Mouse (Mus musculus) thymus, adult 2 months (tissue): ENCODE data around the gene Ube2m.

Experiments
- CTCF ChIP-seq: fragments of 200-500 bp; IDR thresholded peaks from 2 replicates; pipeline ENCODE4 v1.5.1; 2012; ENCODE audit warnings: mild to moderate bottlenecking, control low read depth, low read length, moderate library complexity, borderline replicate concordance; ENCODE audit not compliant: control insufficient read depth, poor library complexity, insufficient read depth; ENCODE audit errors: extremely low read depth
- POLR2A ChIP-seq: fragments of 200-500 bp; IDR thresholded peaks from 2 replicates; pipeline ENCODE4 v1.6.1; 2012; ENCODE audit warnings: mild to moderate bottlenecking, low read length, control low read depth, moderate library complexity; ENCODE audit not compliant: control insufficient read depth, poor library complexity, insufficient read depth; ENCODE audit errors: extremely low read depth

DNA sequence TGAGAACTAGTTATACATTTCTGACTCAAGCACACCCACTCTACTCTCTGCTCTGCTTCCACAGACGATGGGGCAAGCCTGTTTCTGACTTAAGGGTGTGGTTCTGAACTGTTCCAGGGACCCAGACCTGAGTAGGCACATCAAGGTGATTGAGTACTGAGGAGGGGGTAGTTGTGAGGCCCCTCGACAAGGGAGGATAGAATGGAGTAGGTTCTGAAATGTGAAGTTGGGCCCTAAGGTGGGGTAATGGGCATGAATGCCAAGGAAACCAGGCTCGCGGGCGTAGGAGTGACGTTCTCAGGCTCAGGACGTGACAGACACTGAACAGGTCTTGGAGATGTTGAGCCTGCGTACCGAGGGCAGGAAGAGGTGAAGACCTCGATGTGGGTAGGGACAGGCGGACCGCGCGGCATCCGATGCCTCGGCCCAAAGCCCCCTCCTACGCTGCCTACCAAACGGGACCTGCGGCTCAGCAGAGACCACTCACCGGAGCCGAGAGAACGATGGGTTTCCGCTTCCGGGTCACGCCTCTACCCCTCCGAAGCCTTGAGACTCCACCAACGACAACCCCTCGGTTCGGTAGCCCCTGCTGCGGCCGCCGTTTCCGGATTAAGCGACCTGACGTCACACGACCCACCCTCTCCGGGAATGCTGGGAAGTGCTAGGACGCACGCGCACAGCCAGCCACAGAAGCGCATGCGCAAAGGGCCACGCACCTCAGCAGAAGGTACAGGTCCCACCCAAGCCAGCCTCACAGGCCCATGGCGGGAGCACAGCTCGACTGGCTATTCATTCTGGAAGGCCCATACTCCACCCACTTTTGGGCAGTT, 3.7 kb downstream of the Ube2m start, which contains the start of gene Chmp2a:
- no peak for TF ChIP-seq CTCF
- TF ChIP-seq POLR2A, result peak; percentile 56
